Mouse (Mus musculus): ENCODE results near the gene Kcnq1. TPM values are rescaled to one million over a fixed set of nuclear protein-coding genes. Genes with fewer than 3 reads are reported as not detected.

Gene Kcnq1
- polyA plus RNA-seq, 1 experiment from 2014 or later: 17.8 TPM

- Histone ChIP-seq H3K27ac (replicated peaks) (no peak overlapping the region), H3K36me3 (ENCODE audit: control insufficient read depth, insufficient read depth, low read length) (no peaks in the 10 kb centered on the region), H3K9ac (ENCODE audit: low read length) (no peak overlapping the region), H3K4me1 (replicated peaks; ENCODE audit: control insufficient read depth, insufficient read depth) (no peaks in the 10 kb centered on the region), H3K9me3 (ENCODE audit: control insufficient read depth, low read length) (no peaks in the 10 kb centered on the region), H3K4me3 (ENCODE audit: low read depth, low read length) (no peak overlapping the region), H3K27me3 (ENCODE audit: control insufficient read depth, insufficient read depth, low read length) (no peaks in the 10 kb centered on the region), H3K4me2 (replicated peaks; ENCODE audit: low read depth) (no peak overlapping the region)
- WGBS: 67% methylated on average over 3 of the region's 3 CpGs
- TF ChIP-seq EP300 (optimal IDR thresholded peaks at IDR 0.05) (no peak), CTCF (IDR thresholded peaks at IDR 0.05; ENCODE audit: low read depth) (no peak)
- ATAC-seq (ENCODE audit: low FRiP score, low TSS enrichment) (no peak), DNase-seq (ENCODE audit: low spot score) (no peak)
Observed at GRCm38 (mm10) chr7:143093847-143094246, 12.3 kb upstream of the Kcnq1 start.

GRCm38 (mm10) chr7:143094592-143095553, 11.3 kb upstream of the Kcnq1 start, which contains the start of gene Trpm5:
Gene Trpm5 (minus strand): TSS chr7:143094642.
- Histone ChIP-seq H3K36me3 (ENCODE audit: control insufficient read depth, insufficient read depth, low read length) (no peaks in the 10 kb centered on the region), H3K4me1 (replicated peaks; ENCODE audit: control insufficient read depth, insufficient read depth) (no peaks in the 10 kb centered on the region), H3K4me2 (replicated peaks; ENCODE audit: low read depth) (no peak within 1 kb of the TSS), H3K4me3 (ENCODE audit: low read depth, low read length) (no peak within 1 kb of the TSS), H3K27me3 (ENCODE audit: control insufficient read depth, insufficient read depth, low read length) (no peaks in the 10 kb centered on the region), H3K9me3 (ENCODE audit: control insufficient read depth, low read length) (no peaks in the 10 kb centered on the region), H3K9ac (ENCODE audit: low read length) (no peak within 1 kb of the TSS), H3K27ac (replicated peaks) (no peak within 1 kb of the TSS)
- peak; percentile 22; the same call in 1 of the 2 replicates for ATAC-seq (ENCODE audit: low FRiP score, low TSS enrichment)
- WGBS: 33% methylated on average over 10 of the region's 10 CpGs
- no peak for TF ChIP-seq EP300 (optimal IDR thresholded peaks at IDR 0.05)
- peak; percentile 94 for TF ChIP-seq CTCF (IDR thresholded peaks at IDR 0.05; ENCODE audit: low read depth)
- peak; percentile 74 for DNase-seq (ENCODE audit: low spot score)

GRCm38 (mm10) chr7:143095554-143095907, 10.6 kb upstream of the Kcnq1 start:
- Histone ChIP-seq H3K27me3 (ENCODE audit: control insufficient read depth, insufficient read depth, low read length) (no peaks in the 10 kb centered on the region), H3K9me3 (ENCODE audit: control insufficient read depth, low read length) (no peaks in the 10 kb centered on the region), H3K4me3 (ENCODE audit: low read depth, low read length) (no peak overlapping the region), H3K4me1 (replicated peaks; ENCODE audit: control insufficient read depth, insufficient read depth) (no peaks in the 10 kb centered on the region), H3K27ac (replicated peaks) (no peak overlapping the region), H3K4me2 (replicated peaks; ENCODE audit: low read depth) (no peak overlapping the region), H3K36me3 (ENCODE audit: control insufficient read depth, insufficient read depth, low read length) (no peaks in the 10 kb centered on the region), H3K9ac (ENCODE audit: low read length) (no peak overlapping the region)
- TF ChIP-seq CTCF (IDR thresholded peaks at IDR 0.05; ENCODE audit: low read depth) (no peak), EP300 (optimal IDR thresholded peaks at IDR 0.05) (no peak)
- DNase-seq (ENCODE audit: low spot score): no peak
- ATAC-seq (ENCODE audit: low FRiP score, low TSS enrichment): no peak
- WGBS: 68% methylated on average over 1 of the region's 1 CpGs

GRCm38 (mm10) chr7:143100759-143101158, 5.4 kb upstream of the Kcnq1 start:
- Histone ChIP-seq H3K4me2 (replicated peaks; ENCODE audit: low read depth) (no peak overlapping the region), H3K4me3 (ENCODE audit: low read depth, low read length) (no peak overlapping the region), H3K9ac (ENCODE audit: low read length) (no peak overlapping the region), H3K4me1 (replicated peaks; ENCODE audit: control insufficient read depth, insufficient read depth) (no peaks in the 10 kb centered on the region), H3K27ac (replicated peaks) (no peak overlapping the region), H3K36me3 (ENCODE audit: control insufficient read depth, insufficient read depth, low read length) (no peaks in the 10 kb centered on the region), H3K9me3 (ENCODE audit: control insufficient read depth, low read length) (no peaks in the 10 kb centered on the region), H3K27me3 (ENCODE audit: control insufficient read depth, insufficient read depth, low read length) (no peaks in the 10 kb centered on the region)
- DNase-seq (ENCODE audit: low spot score): no peak
- WGBS: 45% methylated on average over 4 of the region's 4 CpGs
- ATAC-seq (ENCODE audit: low FRiP score, low TSS enrichment): no peak
- TF ChIP-seq CTCF (IDR thresholded peaks at IDR 0.05; ENCODE audit: low read depth): no peak
- no peak for TF ChIP-seq EP300 (optimal IDR thresholded peaks at IDR 0.05)

GRCm38 (mm10) chr7:143105258-143105897, 784 bp upstream of the Kcnq1 start:
- Histone ChIP-seq H3K4me2 (replicated peaks; ENCODE audit: low read depth) (no peak overlapping the region), H3K36me3 (ENCODE audit: control insufficient read depth, insufficient read depth, low read length) (no peaks in the 10 kb centered on the region), H3K27me3 (ENCODE audit: control insufficient read depth, insufficient read depth, low read length) (peaks cover 6% of the 10 kb centered on the region; the same call in 1 of the 2 replicates), H3K9ac (ENCODE audit: low read length) (no peak overlapping the region), H3K27ac (replicated peaks) (no peak overlapping the region), H3K9me3 (ENCODE audit: control insufficient read depth, low read length) (no peaks in the 10 kb centered on the region), H3K4me1 (replicated peaks; ENCODE audit: control insufficient read depth, insufficient read depth) (0 out of 2 replicates have a peak, but pooled peaks cover 2% of the 10 kb centered on the region), H3K4me3 (ENCODE audit: low read depth, low read length) (no peak overlapping the region)
- no peak for TF ChIP-seq CTCF (IDR thresholded peaks at IDR 0.05; ENCODE audit: low read depth)
- no peak for TF ChIP-seq EP300 (optimal IDR thresholded peaks at IDR 0.05)
- WGBS: 50% methylated on average over 11 of the region's 11 CpGs
- ATAC-seq (ENCODE audit: low FRiP score, low TSS enrichment): peak; percentile 41; the same call in 1 of the 2 replicates
- DNase-seq (ENCODE audit: low spot score): peak; percentile 79
